Mouse (Mus musculus): ENCODE results near the gene Grik4. TPM values are rescaled to one million over a fixed set of nuclear protein-coding genes. Genes with fewer than 3 reads are reported as not detected.

The Grik4 gene
- total RNA-seq, 2 experiments from 2014 or later = 1.2 to 1.4 TPM

GRCm38 (mm10) chr9:42670619-42671018, 273.7 kb downstream of the Grik4 start:
- DNase-seq = no peak

GRCm38 (mm10) chr9:42661481-42661880, 282.8 kb downstream of the Grik4 start:
- DNase-seq = no peak

GRCm38 (mm10) chr9:42652756-42653155, 291.5 kb downstream of the Grik4 start:
- peak; percentile 45 to 70 for DNase-seq

GRCm38 (mm10) chr9:42652309-42652708, 292.0 kb downstream of the Grik4 start:
- no peak for DNase-seq

- no peak for DNase-seq
These were observed 294.4 kb downstream of the Grik4 start for GRCm38 (mm10) chr9:42649872-42650271.

GRCm38 (mm10) chr9:42648051-42648450, 296.2 kb downstream of the Grik4 start:
- DNase-seq = no peak

GRCm38 (mm10) chr9:42647596-42647995, 296.7 kb downstream of the Grik4 start:
- no peak for DNase-seq

GRCm38 (mm10) chr9:42646821-42647220, 297.5 kb downstream of the Grik4 start:
- DNase-seq = no peak

GRCm38 (mm10) chr9:42645161-42645560, 299.1 kb downstream of the Grik4 start:
- DNase-seq = no peak

- no peak for DNase-seq
These were observed 301.5 kb downstream of the Grik4 start for GRCm38 (mm10) chr9:42642821-42643220.

- DNase-seq = no peak
These were observed 302.7 kb downstream of the Grik4 start for GRCm38 (mm10) chr9:42641550-42642117.

- no peak for DNase-seq
These were observed 307.8 kb downstream of the Grik4 start for GRCm38 (mm10) chr9:42636446-42636845.

GRCm38 (mm10) chr9:42631479-42631878, 312.8 kb downstream of the Grik4 start:
- DNase-seq = no peak

GRCm38 (mm10) chr9:42627634-42628033, 316.7 kb downstream of the Grik4 start:
- DNase-seq = no peak

GRCm38 (mm10) chr9:42627146-42627545, 317.1 kb downstream of the Grik4 start:
- DNase-seq = no peak

GRCm38 (mm10) chr9:42626226-42626775, 318.0 kb downstream of the Grik4 start:
- DNase-seq = no peak

GRCm38 (mm10) chr9:42614409-42614808, 329.9 kb downstream of the Grik4 start:
- DNase-seq = no peak

GRCm38 (mm10) chr9:42613827-42614226, 330.5 kb downstream of the Grik4 start:
- DNase-seq = no peak

GRCm38 (mm10) chr9:42612482-42612991, 331.8 kb downstream of the Grik4 start:
- DNase-seq = no peak

- peak in 1 of 2 experiments; percentile 13 for DNase-seq
These were observed 342.8 kb downstream of the Grik4 start for GRCm38 (mm10) chr9:42601445-42601844.

- no peak for DNase-seq
These were observed 346.8 kb downstream of the Grik4 start for GRCm38 (mm10) chr9:42597525-42597924.

GRCm38 (mm10) chr9:42578511-42578910, 365.8 kb downstream of the Grik4 start:
- no peak for DNase-seq

- no peak for DNase-seq
These were observed 366.2 kb downstream of the Grik4 start for GRCm38 (mm10) chr9:42578106-42578505.
